Mouse (Mus musculus) cerebellum, adult 2 months (tissue): ENCODE results near the gene Inpp5b.

Source experiments
- CTCF ChIP-seq: fragments of 200-500 bp; IDR thresholded peaks from 2 replicates; pipeline ENCODE4 v1.5.1; 2011; ENCODE audit warnings: low read depth, mild to moderate bottlenecking, control low read depth, low read length, moderate library complexity, borderline replicate concordance; ENCODE audit not compliant: insufficient read depth
- POLR2A ChIP-seq: fragments of 200-500 bp; IDR thresholded peaks from 2 replicates; pipeline ENCODE4 v1.6.1; 2011; ENCODE audit warnings: low read length, control low read depth, borderline replicate concordance; ENCODE audit not compliant: insufficient read depth

- TF ChIP-seq CTCF: no peak
- TF ChIP-seq POLR2A: no peak
Measured at GRCm38 (mm10) chr4:124726121-124726520, 15.5 kb upstream of the Inpp5b start.
